Mouse (Mus musculus): ENCODE measurements around the gene Cd1d1.
A peak's percentile ranks its signal among the peaks of the same experiment; 100 is the strongest.
"Not testable (repeated sequence)": the region's sequence is repeated elsewhere in the genome, so short reads cannot be mapped to it uniquely, and the experiment has no call there.

Gene Cd1d1

GRCm38 (mm10) chr3:86999415-86999740 lies at the start of gene Cd1d1:
TSS of gene Cd1d1 (minus strand) at chr3:86999441.
- DNase-seq (ENCODE audit: low spot score): no peak

GRCm38 (mm10) chr3:87047801-87048200 lies 48.6 kb upstream of the Cd1d1 start:
- no peak for DNase-seq (ENCODE audit: low spot score)

- DNase-seq (ENCODE audit: low spot score): no peak
These were observed 42.5 kb upstream of the Cd1d1 start for GRCm38 (mm10) chr3:87041733-87042132.

GRCm38 (mm10) chr3:87038500-87038899 lies 39.3 kb upstream of the Cd1d1 start:
- no peak for DNase-seq (ENCODE audit: low spot score)

- no peak for DNase-seq (ENCODE audit: low spot score)
These were observed 34.8 kb upstream of the Cd1d1 start for GRCm38 (mm10) chr3:87034061-87034460.

- DNase-seq (ENCODE audit: low spot score): peak; percentile 58
These were observed 34.1 kb upstream of the Cd1d1 start for GRCm38 (mm10) chr3:87033357-87033756.

- peak; percentile 16 for DNase-seq (ENCODE audit: low spot score)
These were observed 31.6 kb upstream of the Cd1d1 start for GRCm38 (mm10) chr3:87030855-87031254.

GRCm38 (mm10) chr3:87017707-87018106 lies 18.5 kb upstream of the Cd1d1 start:
- DNase-seq (ENCODE audit: low spot score): no peak

- DNase-seq (ENCODE audit: low spot score): no peak
These were observed 17.8 kb upstream of the Cd1d1 start for GRCm38 (mm10) chr3:87017001-87017400.

- no peak for DNase-seq (ENCODE audit: low spot score)
These were observed 16.7 kb upstream of the Cd1d1 start for GRCm38 (mm10) chr3:87015931-87016330.

GRCm38 (mm10) chr3:87012406-87012805 lies 13.2 kb upstream of the Cd1d1 start:
- DNase-seq (ENCODE audit: low spot score): not testable (repeated sequence)

- DNase-seq (ENCODE audit: low spot score): not testable (repeated sequence)
These were observed 9.0 kb upstream of the Cd1d1 start for GRCm38 (mm10) chr3:87008281-87008680.

- DNase-seq (ENCODE audit: low spot score): no peak
These were observed 1.4 kb upstream of the Cd1d1 start for GRCm38 (mm10) chr3:87000676-87001075.

GRCm38 (mm10) chr3:87000051-87000450 lies 810 bp upstream of the Cd1d1 start:
- no peak for DNase-seq (ENCODE audit: low spot score)

- DNase-seq (ENCODE audit: low spot score): peak; percentile 53
These were observed 517 bp downstream of the Cd1d1 start for GRCm38 (mm10) chr3:86998433-86999414.

- DNase-seq (ENCODE audit: low spot score): no peak
These were observed 3.1 kb downstream of the Cd1d1 start for GRCm38 (mm10) chr3:86996111-86996510.

- DNase-seq (ENCODE audit: low spot score): no peak
These were observed 3.9 kb downstream of the Cd1d1 start for GRCm38 (mm10) chr3:86995381-86995780.

- DNase-seq (ENCODE audit: low spot score): not testable (repeated sequence)
These were observed 12.3 kb downstream of the Cd1d1 start for GRCm38 (mm10) chr3:86986969-86987368.

GRCm38 (mm10) chr3:86986490-86986889 lies 12.8 kb downstream of the Cd1d1 start:
- no peak for DNase-seq (ENCODE audit: low spot score)

- no peak for DNase-seq (ENCODE audit: low spot score)
These were observed 15.9 kb downstream of the Cd1d1 start for GRCm38 (mm10) chr3:86983382-86983781.

GRCm38 (mm10) chr3:86976546-86976945 lies 22.7 kb downstream of the Cd1d1 start:
- no peak for DNase-seq (ENCODE audit: low spot score)

GRCm38 (mm10) chr3:86975150-86975549 lies 24.1 kb downstream of the Cd1d1 start:
- DNase-seq (ENCODE audit: low spot score): no peak

- no peak for DNase-seq (ENCODE audit: low spot score)
These were observed 36.4 kb downstream of the Cd1d1 start for GRCm38 (mm10) chr3:86962665-86963435.
